Mouse (Mus musculus) embryonic facial prominence, embryonic 14.5 days (tissue): ENCODE results near the gene Gipr. TPM values are rescaled to one million over a fixed set of nuclear protein-coding genes. Genes with fewer than 3 reads are reported as not detected.
A peak's percentile ranks its signal among the peaks of the same experiment; 100 is the strongest.

Source experiments
- ATAC-seq: fragments of 200-750 bp; cut with Nextera tagmentation; 2 replicates; pipeline ENCODE4 v1.8.0; 2017; ENCODE audit warnings: low read depth, moderate number of reproducible peaks, moderate TSS enrichment
- DNase-seq: peaks from one replicate; pipeline ENCODE4 v3.0.0-alpha.2; 2015; ENCODE audit warnings: low spot score
- H3K27ac ChIP-seq: fragments of 300-500 bp; sonication (generic); replicated peaks from 2 replicates; pipeline ENCODE4 v1.5.1; 2014; ENCODE audit warnings: low read depth, mild to moderate bottlenecking, low read length, moderate library complexity
- H3K27me3 ChIP-seq: fragments of 300-500 bp; sonication (generic); replicated peaks from 2 replicates; pipeline ENCODE4 v1.6.1; 2014; ENCODE audit warnings: low read length; ENCODE audit not compliant: control insufficient read depth, insufficient read depth
- H3K36me3 ChIP-seq: fragments of 300-500 bp; sonication (generic); 2 replicates; pipeline ENCODE4 v1.6.1; 2014; ENCODE audit warnings: low read length, mixed read lengths; ENCODE audit not compliant: control insufficient read depth, insufficient read depth
- H3K4me1 ChIP-seq: fragments of 300-500 bp; sonication (generic); 2 replicates; pipeline ENCODE4 v1.6.1; 2014; ENCODE audit warnings: antibody characterized with exemption, low read length; ENCODE audit not compliant: control insufficient read depth, insufficient read depth
- H3K4me2 ChIP-seq: fragments of 300-500 bp; sonication (generic); 2 replicates; pipeline ENCODE4 v1.6.1; 2014; ENCODE audit warnings: low read depth, mild to moderate bottlenecking, low read length, moderate library complexity, mixed read lengths
- H3K4me3 ChIP-seq: fragments of 300-500 bp; sonication (generic); 2 replicates; pipeline ENCODE4 v1.5.1; 2014; ENCODE audit warnings: low read depth, mild to moderate bottlenecking, low read length
- H3K9ac ChIP-seq: fragments of 300-500 bp; sonication (generic); 2 replicates; pipeline ENCODE4 v1.6.1; 2014; ENCODE audit warnings: low read depth, mild to moderate bottlenecking, low read length, moderate library complexity, mixed read lengths
- H3K9me3 ChIP-seq: fragments of 300-500 bp; sonication (generic); 2 replicates; pipeline ENCODE4 v1.6.1; 2016; ENCODE audit warnings: low read length; ENCODE audit not compliant: control insufficient read depth
- WGBS: fragments of 180-500 bp; shearing (Covaris S2); extraction: QIAGEN DNeasy Blood & Tissue Kit; methylation state at CpG from one replicate; pipeline ENCODE4 v1.1.7; 2014; 5-methylcytosine and 5-hydroxymethylcytosine counted together
- polyA plus RNA-seq: library from polyadenylated mRNA; unstranded; fragments of >200 nt; fragmentation: Nextera tagmentation; extraction: Ambion mirVana; gene quantifications from 2 replicates; pipeline ENCODE4 v1.2.1, GENCODE M21; 2014

The Gipr gene
- polyA plus RNA-seq, 1 experiment from 2014 or later, result 0.60 TPM

- Histone ChIP-seq H3K4me3 (no peak overlapping the region), H3K36me3 (peaks cover 66% of the 10 kb centered on the region), H3K4me2 (no peak overlapping the region), H3K27ac (no peak overlapping the region), H3K4me1 (peaks cover 4% of the 10 kb centered on the region; the same call in 1 of the 2 replicates), H3K9ac (no peak overlapping the region), H3K27me3 (no peaks in the 10 kb centered on the region), H3K9me3 (no peaks in the 10 kb centered on the region)
- no peak for ATAC-seq
- WGBS, result 96% methylated on average over 13 of the region's 13 CpGs
- no peak for DNase-seq
Measured at GRCm38 (mm10) chr7:19136168-19136567, 29.8 kb downstream of the Gipr start.

GRCm38 (mm10) chr7:19131324-19131848 lies 34.5 kb downstream of the Gipr start:
- Histone ChIP-seq H3K4me1 (peaks cover 4% of the 10 kb centered on the region), H3K9ac (peak overlapping the region; percentile 45), H3K27me3 (no peaks in the 10 kb centered on the region), H3K27ac (peak overlapping the region; percentile 80), H3K9me3 (no peaks in the 10 kb centered on the region), H3K36me3 (peaks cover 42% of the 10 kb centered on the region), H3K4me2 (peak overlapping the region; percentile 72), H3K4me3 (peak overlapping the region; percentile 47)
- 0% methylated on average over 37 of the region's 39 CpGs for WGBS
- DNase-seq, result peak; percentile 99
- peak; percentile 99 for ATAC-seq

DNA sequence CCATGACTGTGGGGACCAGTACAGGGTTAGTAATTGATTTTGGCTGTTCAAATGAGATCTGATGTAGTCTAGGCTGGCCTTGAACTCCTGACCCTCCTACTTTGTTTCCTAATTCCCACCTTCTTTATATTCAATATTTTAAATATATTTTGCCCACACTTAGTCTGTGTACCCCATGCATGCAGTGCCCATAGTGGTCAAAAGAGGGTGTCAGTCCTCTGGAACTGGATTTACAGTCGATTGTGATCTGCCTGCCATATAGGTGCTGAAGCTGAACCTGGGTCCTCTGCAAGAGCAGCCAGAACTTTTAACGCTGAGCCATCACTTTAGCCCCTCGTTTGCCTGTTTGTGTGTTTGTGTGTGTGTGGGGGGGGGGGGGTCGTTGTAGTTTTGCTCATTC lies 35.3 kb downstream of the Gipr start:
- WGBS, result 18% methylated on average over 4 of the region's 4 CpGs
- Histone ChIP-seq H3K27ac (peak overlapping the region; percentile 80), H3K4me2 (peak overlapping the region; percentile 72), H3K27me3 (no peaks in the 10 kb centered on the region), H3K9me3 (no peaks in the 10 kb centered on the region), H3K4me1 (peaks cover 4% of the 10 kb centered on the region), H3K4me3 (peak overlapping the region; percentile 47), H3K9ac (peak overlapping the region; percentile 40; the same call in 1 of the 2 replicates), H3K36me3 (peaks cover 35% of the 10 kb centered on the region)
- no peak for ATAC-seq
- no peak for DNase-seq

DNA sequence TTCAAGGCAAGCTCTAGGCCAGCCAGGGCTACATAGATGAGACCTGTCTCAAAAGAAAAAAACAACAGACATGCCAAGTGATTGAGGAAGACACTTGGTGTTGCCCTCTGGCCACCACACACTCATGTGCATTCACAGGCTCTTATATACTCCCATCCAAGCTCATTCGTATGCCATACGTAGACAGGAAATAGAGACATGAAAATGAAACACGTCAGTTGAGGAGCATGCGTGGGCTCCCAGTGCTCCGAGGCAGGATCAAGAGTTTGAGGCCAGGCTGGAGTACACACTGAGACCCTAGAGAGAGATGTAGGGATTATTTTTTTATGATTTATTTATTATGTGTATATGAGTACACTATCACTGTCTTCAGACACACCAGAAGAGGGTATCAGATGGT lies 36.5 kb downstream of the Gipr start:
- no peak for ATAC-seq
- DNase-seq, result no peak
- H3K4me3 ChIP-seq, result no peak overlapping the region
- WGBS, result 91% methylated on average over 5 of the region's 5 CpGs
- 0 out of 2 replicates have a peak, but pooled peaks cover 26% of the 10 kb centered on the region for H3K36me3 ChIP-seq
- H3K9me3 ChIP-seq, result no peaks in the 10 kb centered on the region
- H3K4me2 ChIP-seq, result no peak overlapping the region
- no peaks in the 10 kb centered on the region for H3K27me3 ChIP-seq
- H3K27ac ChIP-seq, result no peak overlapping the region
- H3K4me1 ChIP-seq, result peaks cover 4% of the 10 kb centered on the region
- no peak overlapping the region for H3K9ac ChIP-seq

DNA sequence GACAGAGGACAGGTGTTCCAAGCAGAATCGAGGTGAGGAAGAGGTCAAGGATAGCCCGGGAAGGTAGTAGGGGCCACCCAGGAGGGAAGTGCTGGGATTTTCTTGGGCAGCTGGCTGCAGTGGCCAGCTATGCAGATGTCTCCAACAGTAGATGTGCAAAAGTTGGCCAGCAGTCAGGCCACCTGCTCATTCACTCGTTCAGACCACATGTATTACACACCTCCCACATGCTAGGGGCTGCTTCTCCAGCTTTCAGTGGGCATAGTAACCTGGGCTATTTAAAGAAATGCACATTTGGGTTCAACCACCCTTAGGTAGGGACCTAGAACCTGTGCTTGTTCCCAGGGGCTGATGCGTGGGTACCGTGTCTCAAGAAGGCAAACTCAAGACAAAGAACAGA lies 38.2 kb downstream of the Gipr start:
- Histone ChIP-seq H3K4me2 (no peak overlapping the region), H3K9me3 (no peaks in the 10 kb centered on the region), H3K4me1 (peaks cover 4% of the 10 kb centered on the region), H3K27me3 (no peaks in the 10 kb centered on the region), H3K4me3 (no peak overlapping the region), H3K36me3 (0 out of 2 replicates have a peak, but pooled peaks cover 18% of the 10 kb centered on the region), H3K27ac (no peak overlapping the region), H3K9ac (no peak overlapping the region)
- 88% methylated on average over 5 of the region's 5 CpGs for WGBS
- DNase-seq (no peak), ATAC-seq (no peak)

DNA sequence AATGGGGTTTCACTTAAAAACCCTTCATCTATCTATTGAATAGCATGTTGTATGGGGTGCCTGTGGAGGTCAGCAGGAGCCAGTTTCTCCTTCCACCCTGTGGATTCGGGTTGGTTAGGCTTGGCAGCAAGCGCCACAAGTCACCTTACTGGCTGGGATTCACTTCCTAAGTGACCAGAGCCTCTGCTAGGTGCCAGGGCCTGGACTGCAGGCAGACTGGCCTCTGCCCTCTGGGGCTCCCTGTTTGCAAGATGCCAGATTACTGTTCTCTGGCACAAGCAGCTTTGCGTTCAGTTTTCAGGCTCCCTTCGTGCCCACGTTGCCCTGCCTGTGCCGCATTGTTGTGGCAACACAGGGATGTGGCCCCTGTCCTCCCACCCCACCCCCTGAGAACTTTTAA lies 41.2 kb downstream of the Gipr start:
- peak overlapping the region; percentile 34; the same call in 1 of the 2 replicates for H3K9ac ChIP-seq
- H3K27ac ChIP-seq, result no peak overlapping the region
- WGBS, result 84% methylated on average over 5 of the region's 6 CpGs
- H3K27me3 ChIP-seq, result no peaks in the 10 kb centered on the region
- no peak for DNase-seq
- no peak for ATAC-seq
- H3K36me3 ChIP-seq, result 0 out of 2 replicates have a peak, but pooled peaks cover 18% of the 10 kb centered on the region
- no peaks in the 10 kb centered on the region for H3K9me3 ChIP-seq
- H3K4me3 ChIP-seq, result no peak overlapping the region
- peaks cover 9% of the 10 kb centered on the region for H3K4me1 ChIP-seq
- H3K4me2 ChIP-seq, result no peak overlapping the region

- Histone ChIP-seq H3K9ac (no peak overlapping the region), H3K4me1 (peaks cover 9% of the 10 kb centered on the region), H3K27ac (no peak overlapping the region), H3K36me3 (no peaks in the 10 kb centered on the region), H3K4me3 (no peak overlapping the region), H3K4me2 (no peak overlapping the region), H3K27me3 (no peaks in the 10 kb centered on the region), H3K9me3 (0 out of 2 replicates have a peak, but pooled peaks cover 14% of the 10 kb centered on the region)
- ATAC-seq, result no peak
- WGBS, result 87% methylated on average over 4 of the region's 4 CpGs
- no peak for DNase-seq
Measured at GRCm38 (mm10) chr7:19121686-19122085, 44.2 kb downstream of the Gipr start.

DNA sequence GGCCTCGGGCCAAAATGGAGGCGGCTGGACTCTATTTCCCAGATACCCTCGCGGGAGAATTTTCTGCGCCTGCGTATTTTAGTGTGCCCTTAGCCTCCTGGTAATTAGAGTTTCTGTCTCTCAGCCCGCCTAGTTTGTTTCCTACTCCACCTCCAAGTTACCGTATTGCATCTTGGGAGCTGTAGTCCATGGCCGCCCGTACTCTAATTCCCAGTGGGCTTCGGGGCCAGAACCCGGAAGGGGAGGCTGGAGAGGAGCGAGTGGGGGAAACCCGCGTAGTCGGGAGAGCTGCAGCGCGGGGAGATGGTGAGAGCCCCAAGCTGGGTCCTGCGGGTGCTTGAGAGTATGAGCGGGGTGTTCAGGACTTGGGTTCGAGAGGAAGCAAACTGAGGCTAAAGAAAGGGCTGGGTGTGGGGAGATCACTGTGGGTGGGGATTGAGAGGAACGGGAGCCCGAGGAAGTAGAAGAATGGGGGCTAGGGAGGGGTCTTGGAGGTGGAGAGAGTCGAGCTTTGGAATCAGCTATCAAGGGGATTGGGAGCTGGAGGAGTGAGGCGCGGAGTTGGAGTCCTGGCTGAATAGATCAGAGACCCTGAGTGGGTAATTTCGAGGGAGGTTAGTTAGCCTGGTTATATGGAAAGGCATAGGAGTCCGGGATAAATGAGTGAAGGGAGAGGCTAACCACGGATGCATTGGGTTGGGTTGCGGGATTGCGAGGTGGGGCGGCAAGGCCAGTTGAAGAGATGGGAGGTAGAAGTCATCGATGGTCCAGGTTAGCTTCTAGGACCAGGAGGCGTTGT lies 46.1 kb downstream of the Gipr start, which contains the start of gene Fbxo46:
Gene Fbxo46 (plus strand): TSS at position 229 of the 799 bp plus-strand sequence.
- peak within 1 kb of the TSS; percentile 69 for H3K4me2 ChIP-seq
- peak within 1 kb of the TSS; percentile 61 for H3K4me3 ChIP-seq
- WGBS, result 2% methylated on average over 34 of the region's 34 CpGs
- H3K27me3 ChIP-seq, result no peaks in the 10 kb centered on the region
- H3K9me3 ChIP-seq, result 0 out of 2 replicates have a peak, but pooled peaks cover 14% of the 10 kb centered on the region
- ATAC-seq, result peak; percentile 97
- peak within 1 kb of the TSS; percentile 76 for H3K9ac ChIP-seq
- H3K36me3 ChIP-seq, result no peaks in the 10 kb centered on the region
- no peak within 1 kb of the TSS for H3K27ac ChIP-seq
- H3K4me1 ChIP-seq, result peaks cover 9% of the 10 kb centered on the region
- DNase-seq, result peak; percentile 99
